Mouse (Mus musculus): ENCODE results near the gene Myh6. TPM values are rescaled to one million over a fixed set of nuclear protein-coding genes. Genes with fewer than 3 reads are reported as not detected.

The Myh6 gene
- polyA plus RNA-seq, 2 experiments: 2.1 to 7.3 TPM

- WGBS: 0% methylated on average over 30 of the region's 38 CpGs
- Histone ChIP-seq H3K4me1 (ENCODE audit: control insufficient read depth, insufficient read depth, low read length) (peaks cover 5% of the 10 kb centered on the region), H3K9ac (ENCODE audit: low read depth, low read length, severe bottlenecking) (peak overlapping the region; percentile 99), H3K36me3 (ENCODE audit: control insufficient read depth, insufficient read depth, low read length) (peaks cover 34% of the 10 kb centered on the region), H3K9me3 (ENCODE audit: control insufficient read depth, low read length) (no peaks in the 10 kb centered on the region), H3K4me2 (replicated peaks; ENCODE audit: low read depth, low read length, severe bottlenecking) (peak overlapping the region; percentile 56), H3K27me3 (ENCODE audit: control insufficient read depth, insufficient read depth, low read length) (no peaks in the 10 kb centered on the region), H3K27ac (replicated peaks; ENCODE audit: low read depth, low read length) (peak overlapping the region; percentile 95), H3K4me3 (replicated peaks; ENCODE audit: low read length) (peak overlapping the region; percentile 98)
- DNase-seq (ENCODE audit: low spot score) (peak; percentile 100), ATAC-seq (ENCODE audit: low FRiP score, low read depth) (peak; percentile 98)
- TF ChIP-seq POLR2A (IDR thresholded peaks at IDR 0.05; ENCODE audit: borderline replicate concordance, extremely low read depth, insufficient read depth, insufficient read length): peak; percentile 34; the same call in 1 of the 2 replicates
These were observed 73.0 kb downstream of the Myh6 start for GRCm38 (mm10) chr14:54893651-54894181.

GRCm38 (mm10) chr14:54892200-54892599 is 74.5 kb downstream of the Myh6 start, which contains the start of gene Pabpn1:
Pabpn1 (plus strand) TSS chr14:54892500.
- Histone ChIP-seq H3K4me2 (replicated peaks; ENCODE audit: low read depth, low read length, severe bottlenecking) (peak within 1 kb of the TSS; percentile 56), H3K27me3 (ENCODE audit: control insufficient read depth, insufficient read depth, low read length) (no peaks in the 10 kb centered on the region), H3K27ac (replicated peaks; ENCODE audit: low read depth, low read length) (peak within 1 kb of the TSS; percentile 75), H3K4me3 (replicated peaks; ENCODE audit: low read length) (peak within 1 kb of the TSS; percentile 98), H3K9me3 (ENCODE audit: control insufficient read depth, low read length) (no peaks in the 10 kb centered on the region), H3K36me3 (ENCODE audit: control insufficient read depth, insufficient read depth, low read length) (peaks cover 21% of the 10 kb centered on the region), H3K9ac (ENCODE audit: low read depth, low read length, severe bottlenecking) (peak within 1 kb of the TSS; percentile 38; the same call in 1 of the 2 replicates), H3K4me1 (ENCODE audit: control insufficient read depth, insufficient read depth, low read length) (peaks cover 5% of the 10 kb centered on the region)
- no peak for DNase-seq (ENCODE audit: low spot score)
- WGBS: 93% methylated on average over 3 of the region's 3 CpGs
- no peak for TF ChIP-seq POLR2A (IDR thresholded peaks at IDR 0.05; ENCODE audit: borderline replicate concordance, extremely low read depth, insufficient read depth, insufficient read length)
- ATAC-seq (ENCODE audit: low FRiP score, low read depth): no peak

MicroRNA genes within 50 kb of the gene (microRNA counts, 519-probe panel; counts per million panel counts)
- microRNA mmu-miR-208a (1,853 counts per million, percentile 20 among the panel's probes with 10 or more counts), microRNA mmu-miR-208b (2,174 counts per million, percentile 34 among the panel's probes with 10 or more counts)

Small RNAs within 50 kb of the gene (microRNA-seq; reads per million reads assigned to microRNA genes)
- 2.7 reads per million, percentile 5 among the genes with 10 or more reads in this experiment for gene Mir208a
- gene Mir208b: 144 reads per million, percentile 51 among the genes with 10 or more reads in this experiment

Other genes starting within 250 kb of the Myh6 start
- 5.8 and 6.9 TPM in 2 replicates for gene Slc7a8, start 185.0 kb downstream of the Myh6 start, polyA plus RNA-seq (2012; rRNA removed)
- 4.5 and 4.7 TPM in 2 replicates for gene Slc7a8, start 185.0 kb downstream of the Myh6 start, polyA plus RNA-seq (2014; fragmentation: Nextera tagmentation; extraction: Ambion mirVana)
- not detected in 2 replicates for gene Rnf212b, start 152.8 kb downstream of the Myh6 start, polyA plus RNA-seq (2012; rRNA removed)
- not detected in 2 replicates for gene Rnf212b, start 152.8 kb downstream of the Myh6 start, polyA plus RNA-seq (2014; fragmentation: Nextera tagmentation; extraction: Ambion mirVana)
- gene Homez, start 96.0 kb downstream of the Myh6 start, polyA plus RNA-seq (2012; rRNA removed): 5.9 and 6.3 TPM in 2 replicates
- gene Homez, start 96.0 kb downstream of the Myh6 start, polyA plus RNA-seq (2014; fragmentation: Nextera tagmentation; extraction: Ambion mirVana): 9.0 and 9.2 TPM in 2 replicates
- gene Ppp1r3e, start 89.4 kb downstream of the Myh6 start, polyA plus RNA-seq (2012; rRNA removed): 7.0 and 8.0 TPM in 2 replicates
- gene Ppp1r3e, start 89.4 kb downstream of the Myh6 start, polyA plus RNA-seq (2014; fragmentation: Nextera tagmentation; extraction: Ambion mirVana): 0.86 and 1.4 TPM in 2 replicates
- 44.4 and 46.6 TPM in 2 replicates for gene Bcl2l2, start 83.5 kb downstream of the Myh6 start, polyA plus RNA-seq (2012; rRNA removed)
- 5.4 and 5.5 TPM in 2 replicates for gene Bcl2l2, start 83.5 kb downstream of the Myh6 start, polyA plus RNA-seq (2014; fragmentation: Nextera tagmentation; extraction: Ambion mirVana)
- gene Gm20521, start 83.5 kb downstream of the Myh6 start, polyA plus RNA-seq (2012; rRNA removed): 0.16 and 1.7 TPM in 2 replicates
- 0.19 TPM in 1 of 2 replicates, not detected in the other for gene Gm20521, start 83.5 kb downstream of the Myh6 start, polyA plus RNA-seq (2014; fragmentation: Nextera tagmentation; extraction: Ambion mirVana)
- 476 and 495 TPM in 2 replicates for gene Pabpn1, start 74.4 kb downstream of the Myh6 start, polyA plus RNA-seq (2012; rRNA removed)
- gene Pabpn1, start 74.4 kb downstream of the Myh6 start, polyA plus RNA-seq (2014; fragmentation: Nextera tagmentation; extraction: Ambion mirVana): 137 and 147 TPM in 2 replicates
- 403 and 594 TPM in 2 replicates for gene Slc22a17, start 53.8 kb downstream of the Myh6 start, polyA plus RNA-seq (2012; rRNA removed)
- 57.9 and 64.3 TPM in 2 replicates for gene Slc22a17, start 53.8 kb downstream of the Myh6 start, polyA plus RNA-seq (2014; fragmentation: Nextera tagmentation; extraction: Ambion mirVana)
- gene Efs, start 40.8 kb downstream of the Myh6 start, polyA plus RNA-seq (2012; rRNA removed): 117 and 171 TPM in 2 replicates
- gene Efs, start 40.8 kb downstream of the Myh6 start, polyA plus RNA-seq (2014; fragmentation: Nextera tagmentation; extraction: Ambion mirVana): 58.9 and 66.9 TPM in 2 replicates
- 0.31 and 0.77 TPM in 2 replicates for gene Il25, start 34.2 kb downstream of the Myh6 start, polyA plus RNA-seq (2012; rRNA removed)
- 0.19 TPM in 1 of 2 replicates, not detected in the other for gene Il25, start 34.2 kb downstream of the Myh6 start, polyA plus RNA-seq (2014; fragmentation: Nextera tagmentation; extraction: Ambion mirVana)
- 22.7 and 35.5 TPM in 2 replicates for gene Cmtm5, start 30.7 kb downstream of the Myh6 start, polyA plus RNA-seq (2012; rRNA removed)
- gene Cmtm5, start 30.7 kb downstream of the Myh6 start, polyA plus RNA-seq (2014; fragmentation: Nextera tagmentation; extraction: Ambion mirVana): 18.6 and 20.1 TPM in 2 replicates
- not detected in 2 replicates for gene Gm17428, start 10.0 kb upstream of the Myh6 start, polyA plus RNA-seq (2012; rRNA removed)
- gene Gm17428, start 10.0 kb upstream of the Myh6 start, polyA plus RNA-seq (2014; fragmentation: Nextera tagmentation; extraction: Ambion mirVana): not detected in 2 replicates
- gene Myh7, start 27.7 kb upstream of the Myh6 start, polyA plus RNA-seq (2012; rRNA removed): 29.5 and 59.8 TPM in 2 replicates
- gene Myh7, start 27.7 kb upstream of the Myh6 start, polyA plus RNA-seq (2014; fragmentation: Nextera tagmentation; extraction: Ambion mirVana): 40.0 and 55.3 TPM in 2 replicates
- gene Ngdn, start 48.5 kb upstream of the Myh6 start, polyA plus RNA-seq (2012; rRNA removed): 43.2 and 62.6 TPM in 2 replicates
- gene Ngdn, start 48.5 kb upstream of the Myh6 start, polyA plus RNA-seq (2014; fragmentation: Nextera tagmentation; extraction: Ambion mirVana): 66.8 and 74.3 TPM in 2 replicates
- 5.3 and 6.1 TPM in 2 replicates for gene Zfhx2, start 125.4 kb upstream of the Myh6 start, polyA plus RNA-seq (2012; rRNA removed)
- 3.7 and 4.7 TPM in 2 replicates for gene Zfhx2, start 125.4 kb upstream of the Myh6 start, polyA plus RNA-seq (2014; fragmentation: Nextera tagmentation; extraction: Ambion mirVana)
- 11.9 and 12.4 TPM in 2 replicates for gene Thtpa, start 127.9 kb upstream of the Myh6 start, polyA plus RNA-seq (2012; rRNA removed)
- gene Thtpa, start 127.9 kb upstream of the Myh6 start, polyA plus RNA-seq (2014; fragmentation: Nextera tagmentation; extraction: Ambion mirVana): 19.9 and 20.3 TPM in 2 replicates
- gene Ap1g2, start 139.7 kb upstream of the Myh6 start, polyA plus RNA-seq (2012; rRNA removed): 22.9 and 31.4 TPM in 2 replicates
- 19.5 and 20.4 TPM in 2 replicates for gene Ap1g2, start 139.7 kb upstream of the Myh6 start, polyA plus RNA-seq (2014; fragmentation: Nextera tagmentation; extraction: Ambion mirVana)
- 10.4 and 11.2 TPM in 2 replicates for gene Jph4, start 150.0 kb upstream of the Myh6 start, polyA plus RNA-seq (2012; rRNA removed)
- 2.5 and 3.0 TPM in 2 replicates for gene Jph4, start 150.0 kb upstream of the Myh6 start, polyA plus RNA-seq (2014; fragmentation: Nextera tagmentation; extraction: Ambion mirVana)